Mouse (Mus musculus) embryonic facial prominence, embryonic 11.5 days (tissue): ENCODE measurements around the gene Gse1. TPM values are rescaled to one million over a fixed set of nuclear protein-coding genes. Genes with fewer than 3 reads are reported as not detected.

Experiments used
- ATAC-seq: fragments of 200-750 bp; cut with Nextera tagmentation; replicated peaks from 2 replicates; pipeline ENCODE4 v1.8.0; 2017; ENCODE audit warnings: low read depth; ENCODE audit not compliant: insufficient number of reproducible peaks, low FRiP score, low TSS enrichment
- DNase-seq: peaks from one replicate; pipeline ENCODE4 v3.0.0-alpha.2; 2015; ENCODE audit warnings: low spot score
- H3K27ac ChIP-seq: fragments of 300-500 bp; sonication (generic); replicated peaks from 2 replicates; pipeline ENCODE4 v1.5.1; 2014; ENCODE audit warnings: mild to moderate bottlenecking, low read depth, low read length, control low read depth
- H3K27me3 ChIP-seq: fragments of 300-500 bp; sonication (generic); 2 replicates; pipeline ENCODE4 v1.6.1; 2014; ENCODE audit warnings: mild to moderate bottlenecking, low read length, moderate library complexity, mixed read lengths; ENCODE audit not compliant: control insufficient read depth, insufficient read depth
- H3K36me3 ChIP-seq: fragments of 300-500 bp; sonication (generic); replicated peaks from 2 replicates; pipeline ENCODE4 v1.6.1; 2014; ENCODE audit warnings: low read depth, mild to moderate bottlenecking, low read length, moderate library complexity, mixed read lengths; ENCODE audit not compliant: control insufficient read depth, insufficient read depth
- H3K4me1 ChIP-seq: fragments of 300-500 bp; sonication (generic); 2 replicates; pipeline ENCODE4 v1.6.1; 2014; ENCODE audit warnings: low read length, mixed read lengths; ENCODE audit not compliant: control insufficient read depth, insufficient read depth
- H3K4me2 ChIP-seq: fragments of 300-500 bp; sonication (generic); 2 replicates; pipeline ENCODE4 v1.6.1; 2014; ENCODE audit warnings: low read depth, mild to moderate bottlenecking, control low read depth, low read length, moderate library complexity
- H3K4me3 ChIP-seq: fragments of 300-500 bp; sonication (generic); 2 replicates; pipeline ENCODE4 v1.5.1; 2014; ENCODE audit warnings: low read depth, low read length, control low read depth
- H3K9ac ChIP-seq: fragments of 300-500 bp; sonication (generic); replicated peaks from 2 replicates; pipeline ENCODE4 v1.6.1; 2014; ENCODE audit warnings: mild to moderate bottlenecking, control low read depth, low read length
- H3K9me3 ChIP-seq: fragments of 300-500 bp; sonication (generic); replicated peaks from 2 replicates; pipeline ENCODE4 v1.6.1; 2016; ENCODE audit warnings: mild to moderate bottlenecking, low read length, inconsistent platforms, mixed read lengths; ENCODE audit not compliant: control insufficient read depth
- WGBS: fragments of 180-500 bp; shearing (Covaris S2); extraction: QIAGEN DNeasy Blood & Tissue Kit; methylation state at CpG from one replicate; pipeline ENCODE4 v1.1.7; 2014; 5-methylcytosine and 5-hydroxymethylcytosine counted together
- polyA plus RNA-seq: library from polyadenylated mRNA; unstranded; fragments of >200 nt; fragmentation: Nextera tagmentation; extraction: Ambion mirVana; gene quantifications from 2 replicates; pipeline ENCODE4 v1.2.1, GENCODE M21; 2014

Gse1 gene
- polyA plus RNA-seq, 1 experiment from 2014 or later = 8.1 TPM

DNA sequence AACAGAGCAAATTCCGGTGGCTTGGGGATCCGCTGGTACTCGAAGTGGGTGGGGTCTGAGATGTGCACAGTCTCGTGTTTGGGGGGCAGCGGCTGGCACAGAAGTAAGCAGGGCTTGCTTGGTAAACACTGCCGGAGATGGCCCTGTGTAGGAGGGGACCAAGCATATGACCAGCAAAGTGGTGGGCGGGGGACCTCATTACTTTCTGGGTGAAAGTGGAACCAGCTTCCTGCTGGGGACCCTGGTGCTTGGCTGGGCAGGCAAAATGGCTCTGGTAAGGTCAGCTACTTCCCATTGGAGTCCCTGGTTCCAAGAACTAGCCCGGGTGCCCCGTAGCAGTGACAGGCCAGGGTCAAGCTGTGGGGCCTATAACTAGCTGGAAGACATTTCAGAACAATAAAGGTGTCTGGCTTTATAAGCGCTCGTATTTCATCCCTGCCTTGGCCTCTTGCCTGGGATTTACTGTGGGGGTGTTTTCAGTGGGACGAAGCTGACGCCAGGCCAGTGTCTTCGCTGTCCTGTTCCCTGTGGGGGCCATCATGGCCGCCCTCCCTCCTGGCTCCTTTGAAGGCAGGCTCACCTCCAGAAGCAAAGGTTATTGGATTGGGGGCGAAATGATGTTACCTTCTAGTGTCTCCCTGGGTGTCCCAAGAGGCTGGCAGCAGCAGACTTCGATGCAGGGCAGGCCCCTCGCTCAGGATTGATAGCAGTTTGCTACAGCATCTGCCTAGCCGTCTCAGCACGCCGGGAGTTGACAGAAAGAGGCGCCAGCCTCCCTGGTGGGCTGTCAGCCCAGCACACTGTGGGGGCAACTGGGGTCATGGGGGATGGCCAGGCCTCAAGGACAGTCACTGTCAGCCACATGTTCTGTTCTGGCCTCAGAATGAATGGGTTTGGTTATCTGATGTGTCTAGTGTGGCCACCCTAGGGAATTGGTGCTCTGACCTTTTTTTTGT is 148.9 kb downstream of the Gse1 start:
- peaks cover 7% of the 10 kb centered on the region for H3K4me1 ChIP-seq
- no peak overlapping the region for H3K4me2 ChIP-seq
- no peaks in the 10 kb centered on the region for H3K27me3 ChIP-seq
- no peaks in the 10 kb centered on the region for H3K9me3 ChIP-seq
- WGBS = 49% methylated on average over 22 of the region's 22 CpGs
- H3K36me3 ChIP-seq = no peaks in the 10 kb centered on the region
- no peak overlapping the region for H3K27ac ChIP-seq
- H3K9ac ChIP-seq = no peak overlapping the region
- no peak overlapping the region for H3K4me3 ChIP-seq
- no peak for ATAC-seq
- DNase-seq = no peak

DNA sequence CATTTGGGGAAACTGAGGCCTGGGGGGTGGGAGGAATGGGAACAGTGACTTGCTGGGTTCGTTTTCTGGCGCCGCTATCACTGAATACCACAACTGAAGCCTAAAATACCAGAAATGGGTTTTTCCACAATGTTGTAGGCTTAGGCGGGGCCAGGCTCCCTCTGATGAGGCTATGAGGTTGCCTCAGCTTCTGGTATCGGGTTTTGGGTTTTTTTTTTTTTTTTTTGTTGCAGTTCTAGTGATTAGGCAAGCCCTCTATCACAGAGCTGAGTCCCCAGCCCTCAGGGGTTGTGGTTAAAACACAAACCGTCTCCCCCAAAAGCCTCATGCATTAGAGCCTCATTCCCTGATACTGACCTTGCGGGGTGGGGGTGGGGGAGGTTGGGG is 149.5 kb downstream of the Gse1 start:
- H3K27ac ChIP-seq = no peak overlapping the region
- no peak overlapping the region for H3K4me2 ChIP-seq
- H3K9ac ChIP-seq = no peak overlapping the region
- H3K36me3 ChIP-seq = no peaks in the 10 kb centered on the region
- no peak for DNase-seq
- H3K27me3 ChIP-seq = no peaks in the 10 kb centered on the region
- 58% methylated on average over 7 of the region's 7 CpGs for WGBS
- ATAC-seq = no peak
- H3K4me3 ChIP-seq = no peak overlapping the region
- H3K4me1 ChIP-seq = peaks cover 7% of the 10 kb centered on the region
- H3K9me3 ChIP-seq = no peaks in the 10 kb centered on the region

DNA sequence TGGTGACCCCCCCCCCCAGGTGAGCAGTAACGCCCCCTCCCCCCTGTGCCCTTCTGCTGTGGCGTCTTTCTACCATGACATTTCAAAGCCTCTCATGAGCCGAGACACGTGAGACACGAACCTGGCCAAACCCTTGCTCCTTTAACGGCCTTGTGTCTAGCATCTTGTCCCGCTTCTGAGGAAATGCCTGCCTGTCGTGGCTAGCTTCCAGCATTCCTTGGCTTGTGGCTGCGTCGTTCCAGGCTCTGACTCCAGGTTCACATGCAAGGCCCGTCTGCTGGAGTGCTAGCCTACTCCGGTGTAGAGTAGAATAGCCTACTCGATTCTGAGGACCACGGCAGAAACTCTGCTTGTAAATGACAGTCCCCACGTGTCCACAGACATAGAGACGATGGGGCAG is 150.1 kb downstream of the Gse1 start:
- H3K9me3 ChIP-seq = no peaks in the 10 kb centered on the region
- no peak overlapping the region for H3K27ac ChIP-seq
- no peaks in the 10 kb centered on the region for H3K27me3 ChIP-seq
- ATAC-seq = no peak
- DNase-seq = peak; percentile 33
- H3K4me2 ChIP-seq = no peak overlapping the region
- WGBS = 47% methylated on average over 16 of the region's 16 CpGs
- H3K36me3 ChIP-seq = no peaks in the 10 kb centered on the region
- no peak overlapping the region for H3K4me3 ChIP-seq
- H3K4me1 ChIP-seq = peaks cover 7% of the 10 kb centered on the region
- H3K9ac ChIP-seq = no peak overlapping the region

DNA sequence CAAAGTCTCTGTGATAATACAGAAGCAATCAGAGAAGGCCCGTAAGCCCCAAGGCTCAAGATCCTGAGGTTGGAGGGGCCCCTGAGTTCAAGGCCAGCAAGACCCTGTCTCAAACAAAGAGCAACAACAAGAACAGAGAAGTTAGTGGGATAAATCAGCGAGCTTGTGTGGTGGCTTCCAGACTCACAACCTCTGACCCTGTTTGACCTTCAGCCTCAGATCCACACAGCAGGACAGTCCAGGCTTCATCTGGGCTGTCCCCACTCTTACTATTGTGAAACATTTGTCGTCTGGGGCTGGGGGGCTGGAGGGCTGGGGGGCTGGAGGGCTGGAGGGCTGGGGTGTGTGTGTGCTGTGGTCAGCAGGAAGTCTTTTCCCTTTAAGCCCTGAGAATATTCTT is 150.8 kb downstream of the Gse1 start:
- H3K27ac ChIP-seq = no peak overlapping the region
- 27% methylated on average over 3 of the region's 3 CpGs for WGBS

DNA sequence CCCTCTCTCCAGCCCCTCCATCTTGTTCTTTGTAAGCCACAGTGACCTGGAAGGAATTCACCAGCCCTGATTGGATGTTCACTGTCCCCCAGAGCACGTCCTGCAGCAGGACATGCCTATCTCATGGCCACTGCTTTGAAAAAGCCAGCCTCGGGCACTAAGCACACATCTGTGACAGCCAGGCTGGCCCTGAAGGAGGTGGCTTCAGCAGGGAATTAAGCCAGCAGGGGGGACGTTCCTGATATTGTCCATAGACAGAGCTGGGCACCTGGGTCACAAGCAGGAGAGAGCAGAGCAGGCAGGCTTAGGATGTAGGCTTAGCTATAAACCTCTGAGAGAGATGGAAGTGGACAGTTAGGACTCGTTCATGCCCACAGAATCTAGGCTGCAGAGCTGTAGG is 153.6 kb downstream of the Gse1 start:
- DNase-seq = no peak
- Histone ChIP-seq H3K36me3 (no peaks in the 10 kb centered on the region), H3K27me3 (no peaks in the 10 kb centered on the region), H3K9me3 (no peaks in the 10 kb centered on the region), H3K4me1 (peaks cover 4% of the 10 kb centered on the region), H3K4me3 (no peak overlapping the region), H3K4me2 (no peak overlapping the region), H3K9ac (no peak overlapping the region), H3K27ac (no peak overlapping the region)
- WGBS = 29% methylated on average over 4 of the region's 4 CpGs
- ATAC-seq = no peak

More for the DNA sequence above, 150.8 kb downstream of the Gse1 start:
- Histone ChIP-seq H3K4me1 (peaks cover 7% of the 10 kb centered on the region), H3K9ac (no peak overlapping the region), H3K4me2 (no peak overlapping the region), H3K4me3 (no peak overlapping the region), H3K36me3 (no peaks in the 10 kb centered on the region), H3K27me3 (no peaks in the 10 kb centered on the region), H3K9me3 (no peaks in the 10 kb centered on the region)
- ATAC-seq (no peak), DNase-seq (no peak)

DNA sequence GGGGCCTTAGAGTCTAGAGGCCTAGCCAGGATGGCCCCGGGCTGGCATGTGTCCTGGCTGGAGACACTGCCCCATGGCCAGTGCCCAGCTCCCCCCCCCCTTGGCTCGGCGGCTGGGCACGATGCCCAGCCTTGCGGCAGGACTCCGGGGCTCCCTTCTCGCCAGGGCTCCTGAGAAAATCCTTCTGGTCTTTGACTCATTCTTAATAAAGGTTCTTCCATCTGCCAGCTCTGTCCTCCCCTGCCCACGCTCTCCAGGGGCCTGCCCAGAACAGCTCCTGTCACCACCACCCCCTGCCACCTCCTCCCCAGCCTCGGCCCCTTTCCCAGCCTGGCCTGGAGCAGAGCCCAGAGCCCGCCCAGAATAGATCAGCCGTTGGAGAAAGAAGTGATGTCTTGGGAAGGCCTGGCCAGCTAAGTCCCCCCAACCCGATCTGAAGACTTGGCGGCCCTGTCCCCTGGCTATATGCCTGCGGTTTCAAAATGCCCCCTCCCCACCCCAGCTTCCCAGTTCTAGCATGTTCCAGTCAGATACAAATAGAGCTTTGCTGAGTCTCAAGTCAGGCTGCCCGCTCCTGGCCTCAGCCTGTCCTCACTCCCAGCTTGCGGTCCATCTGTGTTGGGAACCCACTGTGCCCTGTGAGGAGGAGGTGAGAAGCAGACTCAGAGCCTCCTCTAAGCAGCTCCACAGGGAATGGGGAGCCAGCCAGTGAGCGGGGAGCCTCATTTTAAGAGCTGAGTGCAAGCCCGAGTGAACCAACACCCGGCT is 154.4 kb downstream of the Gse1 start:
- H3K4me1 ChIP-seq = no peaks in the 10 kb centered on the region
- no peaks in the 10 kb centered on the region for H3K27me3 ChIP-seq
- 78% methylated on average over 19 of the region's 19 CpGs for WGBS
- no peak overlapping the region for H3K9ac ChIP-seq
- no peak overlapping the region for H3K4me3 ChIP-seq
- no peaks in the 10 kb centered on the region for H3K36me3 ChIP-seq
- DNase-seq (no peak), ATAC-seq (no peak)
- no peak overlapping the region for H3K27ac ChIP-seq
- no peak overlapping the region for H3K4me2 ChIP-seq
- H3K9me3 ChIP-seq = no peaks in the 10 kb centered on the region

DNA sequence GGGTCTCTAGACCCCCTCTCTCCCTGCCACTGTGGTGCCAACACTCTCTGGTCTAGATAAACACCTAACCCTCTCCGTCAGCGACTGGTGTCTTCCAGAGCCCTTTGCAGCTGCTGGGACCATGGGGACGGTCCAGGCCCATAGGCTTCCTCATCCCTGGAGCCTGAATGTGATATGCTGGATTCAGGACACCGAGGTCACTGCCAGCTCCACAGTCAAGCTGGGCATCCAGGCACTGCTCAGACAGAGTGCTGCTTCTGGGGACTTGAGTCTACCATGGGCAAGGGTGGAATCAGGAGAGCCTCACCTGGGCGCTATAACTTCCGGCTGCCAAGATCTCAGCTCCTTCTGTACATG is 154.9 kb downstream of the Gse1 start:
- Histone ChIP-seq H3K9ac (no peak overlapping the region), H3K27ac (no peak overlapping the region), H3K9me3 (no peaks in the 10 kb centered on the region), H3K27me3 (no peaks in the 10 kb centered on the region), H3K36me3 (no peaks in the 10 kb centered on the region), H3K4me1 (no peaks in the 10 kb centered on the region), H3K4me3 (no peak overlapping the region), H3K4me2 (no peak overlapping the region)
- DNase-seq (no peak), ATAC-seq (no peak)
- WGBS = 77% methylated on average over 6 of the region's 6 CpGs

DNA sequence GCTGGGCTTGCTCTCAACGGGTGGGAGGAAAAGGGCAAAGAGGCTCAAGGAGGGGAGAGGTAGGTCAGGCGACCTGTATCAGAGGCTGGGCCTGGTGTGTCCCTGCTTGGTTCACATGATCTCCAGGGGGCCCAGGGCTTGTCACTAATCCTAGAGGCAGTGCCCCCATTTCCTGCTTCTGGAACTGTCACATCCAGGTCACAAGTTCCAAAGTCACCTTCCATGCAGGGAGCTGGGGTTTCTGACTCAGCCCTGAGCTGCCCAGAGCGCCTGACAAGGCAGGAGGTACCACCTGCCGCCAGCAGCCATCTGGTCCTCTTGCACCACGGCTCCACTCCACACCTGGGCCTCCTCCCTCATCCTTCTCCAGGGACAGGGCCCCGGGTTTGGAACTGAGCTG is 155.5 kb downstream of the Gse1 start:
- 38% methylated on average over 6 of the region's 6 CpGs for WGBS
- Histone ChIP-seq H3K4me1 (no peaks in the 10 kb centered on the region), H3K27me3 (no peaks in the 10 kb centered on the region), H3K9ac (no peak overlapping the region), H3K27ac (no peak overlapping the region), H3K4me3 (no peak overlapping the region), H3K4me2 (no peak overlapping the region), H3K9me3 (no peaks in the 10 kb centered on the region), H3K36me3 (no peaks in the 10 kb centered on the region)
- no peak for DNase-seq
- no peak for ATAC-seq
